Mouse (Mus musculus) kidney, adult 2 months (tissue): Measurements from ENCODE around the gene Slc25a25.

ENCODE experiments used
- CTCF ChIP-seq: fragments of 200-500 bp; conservative IDR thresholded peaks from 2 replicates; pipeline ENCODE4 v1.5.1; 2011; ENCODE audit warnings: low read depth, mild to moderate bottlenecking, control low read depth, low read length, moderate library complexity, mixed read lengths; ENCODE audit not compliant: insufficient read depth, insufficient read length
- POLR2A ChIP-seq: fragments of 200-500 bp; IDR thresholded peaks from one replicate; pipeline ENCODE4 v1.6.1; 2011; ENCODE audit warnings: low read depth, low read length, control low read depth

DNA sequence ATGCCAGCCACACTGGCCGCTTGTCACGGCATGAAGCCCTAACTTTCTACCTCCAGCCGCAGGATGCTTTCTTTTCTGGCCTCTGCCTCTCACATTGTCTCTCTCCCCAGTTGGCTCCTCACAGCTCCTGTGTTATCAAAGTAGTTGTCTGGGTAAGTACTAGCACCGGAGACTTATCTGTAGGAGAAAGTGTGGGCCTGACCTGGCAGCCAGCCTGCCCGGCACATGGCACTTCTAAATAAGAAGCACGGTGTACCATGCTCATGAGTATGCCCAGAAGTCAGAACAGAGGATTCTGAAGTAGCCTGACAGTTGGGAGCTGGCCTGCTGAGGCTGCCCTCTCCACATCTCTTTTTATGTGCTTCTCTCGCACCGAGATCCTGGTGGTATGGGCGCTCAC lies 34.9 kb upstream of the Slc25a25 start:
- TF ChIP-seq POLR2A (no peak), CTCF (no peak)
